Mouse (Mus musculus) thymus, postnatal 36 days (tissue): Measurements from ENCODE around the gene Eif3j1.

Source experiments
- DNase-seq, 2 experiments: peaks; one replicate each; pipeline ENCODE4 v3.0.0; 2022; ENCODE audit warnings: mixed read lengths in 2 of 2

Gene Eif3j1

GRCm38 (mm10) chr2:122102070-122102469, 73.7 kb downstream of the Eif3j1 start:
- DNase-seq = peak; percentile 39 to 42
